Mouse (Mus musculus): Measurements from ENCODE around the gene Rpf1.
A peak's percentile ranks its signal among the peaks of the same experiment; 100 is the strongest.

Gene Rpf1

GRCm38 (mm10) chr3:146520798-146521651 lies at the start of gene Rpf1:
Gene Rpf1 (minus strand): TSS chr3:146521429.
- peak; percentile 90 for DNase-seq (ENCODE audit: low spot score)

GRCm38 (mm10) chr3:146570939-146571338 lies 49.7 kb upstream of the Rpf1 start:
- DNase-seq (ENCODE audit: low spot score): no peak

- no peak for DNase-seq (ENCODE audit: low spot score)
Observed at GRCm38 (mm10) chr3:146570148-146570782, 49.0 kb upstream of the Rpf1 start, which contains the start of gene Uox. Gene Uox (plus strand): TSS chr3:146570426.

DNA sequence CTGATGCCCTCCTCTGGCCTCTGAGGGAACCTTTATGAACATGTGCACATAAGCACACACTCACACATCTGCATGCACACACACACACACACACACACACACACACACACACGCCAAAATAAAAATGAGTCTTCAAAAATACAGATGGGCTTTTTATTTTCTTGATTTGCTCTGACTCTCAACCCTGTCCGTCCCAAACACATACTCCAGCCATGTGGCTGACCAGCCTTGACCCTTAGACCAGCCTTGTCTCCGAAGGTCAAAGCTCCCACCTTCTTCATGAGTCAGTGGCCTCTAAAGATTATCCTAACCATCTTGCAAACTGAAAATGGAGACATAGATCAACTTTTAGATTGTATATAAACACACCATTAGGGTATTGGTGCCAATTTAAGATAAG lies 48.4 kb upstream of the Rpf1 start:
- DNase-seq (ENCODE audit: low spot score): no peak

DNA sequence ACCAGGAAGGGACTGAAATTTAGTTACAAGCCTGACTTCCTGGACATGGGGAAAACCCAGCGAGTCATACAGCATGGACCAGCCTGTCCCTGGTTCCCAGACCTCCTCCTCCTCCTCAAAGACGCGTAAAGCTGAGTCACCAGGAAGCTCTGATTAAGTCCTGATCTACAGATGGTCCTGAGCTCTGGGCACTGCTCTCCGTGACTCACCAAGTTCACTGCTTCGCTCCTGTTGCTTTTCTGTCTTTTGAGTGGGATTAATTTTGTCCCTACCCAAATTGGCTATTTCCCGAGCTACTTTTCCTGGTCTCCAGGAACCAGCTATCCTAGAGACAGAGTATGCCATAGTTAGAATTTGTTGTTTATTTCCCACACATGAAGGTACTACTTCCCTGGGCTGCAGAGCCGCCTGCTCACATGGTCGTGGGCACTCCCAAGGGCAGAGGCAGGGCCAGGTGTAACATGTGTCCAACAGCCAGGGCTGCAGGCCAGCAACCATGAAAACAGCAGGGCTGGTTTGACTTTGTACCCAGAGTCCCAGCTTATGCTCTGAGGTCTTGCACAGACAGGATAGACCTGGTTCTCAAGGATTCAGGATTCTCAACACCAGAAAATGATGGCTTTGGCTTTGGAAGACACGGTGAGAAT lies 46.8 kb upstream of the Rpf1 start:
- DNase-seq (ENCODE audit: low spot score): no peak

- no peak for DNase-seq (ENCODE audit: low spot score)
Observed at GRCm38 (mm10) chr3:146567366-146567765, 46.1 kb upstream of the Rpf1 start.

GRCm38 (mm10) chr3:146565065-146565411 lies 43.8 kb upstream of the Rpf1 start:
- DNase-seq (ENCODE audit: low spot score): no peak

- peak; percentile 88 for DNase-seq (ENCODE audit: low spot score)
Observed at GRCm38 (mm10) chr3:146564268-146565064, 43.2 kb upstream of the Rpf1 start.

GRCm38 (mm10) chr3:146562936-146563335 lies 41.7 kb upstream of the Rpf1 start:
- DNase-seq (ENCODE audit: low spot score): no peak

GRCm38 (mm10) chr3:146557507-146557906 lies 36.3 kb upstream of the Rpf1 start:
- no peak for DNase-seq (ENCODE audit: low spot score)

DNA sequence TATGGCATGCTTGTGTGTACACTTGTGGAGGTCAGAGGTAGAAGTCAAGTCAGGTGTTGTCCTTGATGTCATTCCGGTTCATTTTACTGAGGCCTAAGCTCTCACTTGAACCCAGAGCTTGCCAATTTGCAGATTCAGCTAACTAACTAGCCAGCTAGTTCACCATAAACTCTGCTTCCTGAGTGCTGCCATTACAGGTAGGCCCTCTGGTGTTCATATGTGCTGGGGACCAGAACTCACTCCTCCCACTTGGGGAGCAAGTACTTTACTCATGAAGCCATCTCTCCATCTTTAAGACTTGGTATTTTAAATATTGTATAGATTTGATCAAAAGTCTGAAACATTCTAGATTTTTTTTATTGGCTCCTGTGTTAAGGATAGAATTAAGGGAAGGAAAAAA lies 35.3 kb upstream of the Rpf1 start:
- no peak for DNase-seq (ENCODE audit: low spot score)

- no peak for DNase-seq (ENCODE audit: low spot score)
Observed at GRCm38 (mm10) chr3:146554816-146555215, 33.6 kb upstream of the Rpf1 start.

- no peak for DNase-seq (ENCODE audit: low spot score)
Observed at GRCm38 (mm10) chr3:146543632-146544031, 22.4 kb upstream of the Rpf1 start.

GRCm38 (mm10) chr3:146540521-146541273 lies 19.5 kb upstream of the Rpf1 start:
- no peak for DNase-seq (ENCODE audit: low spot score)

GRCm38 (mm10) chr3:146534986-146535385 lies 13.8 kb upstream of the Rpf1 start:
- DNase-seq (ENCODE audit: low spot score): no peak

DNA sequence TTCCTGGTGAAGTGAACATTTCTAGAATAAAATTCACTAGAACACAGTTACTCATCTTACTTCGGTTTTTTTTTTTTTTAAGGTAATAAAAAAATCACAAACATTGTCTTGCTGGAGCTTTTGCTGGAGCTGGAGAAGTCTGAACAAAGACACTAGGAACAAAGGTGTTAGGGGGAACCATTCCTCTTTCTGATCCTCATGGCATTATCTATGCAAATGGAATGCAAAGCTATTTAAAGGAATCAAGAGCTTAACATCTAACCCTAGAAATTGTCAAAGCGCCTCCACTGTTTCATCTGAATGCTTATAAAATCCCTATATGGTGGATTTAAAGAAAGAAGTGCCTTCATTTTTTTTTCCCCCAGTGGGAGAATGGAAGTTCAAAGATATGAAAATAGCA lies 7.1 kb upstream of the Rpf1 start:
- DNase-seq (ENCODE audit: low spot score): no peak

DNA sequence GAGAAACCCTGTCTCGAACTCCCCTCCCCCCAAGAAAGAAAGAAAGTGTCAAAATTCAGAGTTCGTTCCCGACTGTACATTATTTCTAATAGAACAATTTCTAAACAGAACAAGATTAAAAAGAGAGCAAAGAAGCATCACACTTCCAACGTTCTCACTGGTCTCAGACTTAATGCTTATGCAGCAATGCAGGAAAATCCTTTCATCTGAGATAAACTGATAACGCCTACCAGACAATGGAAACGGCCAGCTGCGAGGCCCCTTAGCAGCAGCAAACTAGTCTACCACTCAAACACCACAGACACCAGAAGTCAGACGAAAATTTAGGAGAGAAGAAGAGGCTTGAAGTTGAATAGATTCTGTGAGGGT lies 407 bp upstream of the Rpf1 start:
- no peak for DNase-seq (ENCODE audit: low spot score)

- DNase-seq (ENCODE audit: low spot score): no peak
Observed at GRCm38 (mm10) chr3:146520226-146520797, 917 bp downstream of the Rpf1 start.

GRCm38 (mm10) chr3:146506711-146507110 lies 14.5 kb downstream of the Rpf1 start:
- DNase-seq (ENCODE audit: low spot score): no peak

GRCm38 (mm10) chr3:146501601-146502123 lies 19.6 kb downstream of the Rpf1 start:
- no peak for DNase-seq (ENCODE audit: low spot score)

DNA sequence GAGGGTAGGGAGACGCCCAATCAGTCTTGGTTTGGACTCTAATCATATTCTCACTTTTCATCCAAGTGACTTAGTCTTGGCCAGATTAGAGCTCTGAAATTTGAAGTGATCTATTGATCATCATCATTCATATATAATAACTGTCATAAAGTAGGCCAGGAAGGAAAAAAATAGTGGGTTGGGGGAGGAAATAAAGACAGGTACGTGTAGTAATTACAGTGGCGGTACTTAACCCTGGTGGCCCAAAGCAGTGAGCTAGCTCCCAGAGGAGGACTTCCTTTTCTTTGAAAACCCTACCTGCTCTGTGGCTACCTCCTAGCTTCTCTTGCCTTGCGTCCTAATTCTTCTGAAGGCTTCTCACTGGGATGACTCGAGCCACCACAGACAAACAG lies 20.4 kb downstream of the Rpf1 start:
- no peak for DNase-seq (ENCODE audit: low spot score)
